ENCODE assay signal across 8 mouse cellular contexts in genomic region chr11:69063413-69064201, GRCm38 (mm10). TPM values are rescaled to one million over a fixed set of nuclear protein-coding genes. Genes with fewer than 3 reads are reported as not detected.
A peak's percentile ranks its signal among the peaks of the same experiment; 100 is the strongest.
DNase-seq lines count a peak whose midpoint lies in the region; ATAC-seq and TF ChIP-seq lines count a peak whose summit lies in the region.

No protein-coding gene starts in this region.

- no peaks in the 10 kb centered on the region for H3K9me3 ChIP-seq in embryonic facial prominence, embryonic 10.5 days
- H3K9me3 ChIP-seq in heart, embryonic 12.5 days (replicated peaks) = no peaks in the 10 kb centered on the region
- no peaks in the 10 kb centered on the region for H3K9me3 ChIP-seq in neural tube, embryonic 15.5 days (replicated peaks)

- peak overlapping the region; percentile 81 for H3K27ac ChIP-seq in embryonic facial prominence, embryonic 10.5 days (replicated peaks)
- H3K27ac ChIP-seq in heart, embryonic 12.5 days (ENCODE audit: poor library complexity, severe bottlenecking) = peak overlapping the region; percentile 86
- peak overlapping the region; percentile 85 for H3K27ac ChIP-seq in neural tube, embryonic 15.5 days (replicated peaks)

- peak; percentile 56; the same call in 1 of the 2 replicates for ATAC-seq in heart, embryonic 12.5 days (ENCODE audit: insufficient number of reproducible peaks, low FRiP score)
- peak; percentile 46; the same call in 1 of the 2 replicates for ATAC-seq in neural tube, embryonic 15.5 days (ENCODE audit: low FRiP score)

- peak overlapping the region; percentile 77 for H3K4me2 ChIP-seq in heart, embryonic 12.5 days
- H3K4me2 ChIP-seq in neural tube, embryonic 15.5 days = peak overlapping the region; percentile 92

- DNase-seq in 3T3-L1 (ENCODE audit: low read depth, low spot score) = peak; percentile 79
- DNase-seq in adrenal gland, adult 18-20 months (ENCODE audit: low spot score in 2 of 2) = peak; percentile 84 to 85
- DNase-seq in embryonic facial prominence, embryonic 10.5 days (ENCODE audit: low spot score) = peak; percentile 93
- peak; percentile 88 for DNase-seq in kidney, postnatal 14 days
- peak; percentile 81 for DNase-seq in lung, adult 2 months
- DNase-seq in thymus, postnatal 10 days (ENCODE audit: low spot score in 2 of 2) = peak; percentile 73 to 89

- peaks cover 57% of the 10 kb centered on the region for H3K4me1 ChIP-seq in embryonic facial prominence, embryonic 10.5 days
- peaks cover 38% of the 10 kb centered on the region for H3K4me1 ChIP-seq in heart, embryonic 12.5 days (replicated peaks)
- H3K4me1 ChIP-seq in lung, adult 2 months (ENCODE audit: control insufficient read depth, insufficient read depth, low read length) = peaks cover 19% of the 10 kb centered on the region
- peaks cover 49% of the 10 kb centered on the region for H3K4me1 ChIP-seq in neural tube, embryonic 15.5 days

- H3K4me3 ChIP-seq in embryonic facial prominence, embryonic 10.5 days = peak overlapping the region; percentile 90
- H3K4me3 ChIP-seq in heart, embryonic 12.5 days = peak overlapping the region; percentile 70
- peak overlapping the region; percentile 90 for H3K4me3 ChIP-seq in lung, adult 2 months (replicated peaks; ENCODE audit: extremely low read depth, low read depth, low read length)
- peak overlapping the region; percentile 58 for H3K4me3 ChIP-seq in neural tube, embryonic 15.5 days (replicated peaks)

- H3K36me3 ChIP-seq in embryonic facial prominence, embryonic 10.5 days (replicated peaks) = no peaks in the 10 kb centered on the region
- no peaks in the 10 kb centered on the region for H3K36me3 ChIP-seq in heart, embryonic 12.5 days
- no peaks in the 10 kb centered on the region for H3K36me3 ChIP-seq in neural tube, embryonic 15.5 days

- peak; percentile 40; the same call in 1 of the 2 replicates for TF ChIP-seq POLR2A in lung, adult 2 months (IDR thresholded peaks at IDR 0.05; ENCODE audit: borderline replicate concordance, extremely low read depth, low read depth, low read length)

- peak overlapping the region; percentile 75 for H3K9ac ChIP-seq in heart, embryonic 12.5 days
- peak overlapping the region; percentile 57 for H3K9ac ChIP-seq in neural tube, embryonic 15.5 days (replicated peaks)

- no peak for TF ChIP-seq CTCF in lung, adult 2 months (IDR thresholded peaks at IDR 0.05; ENCODE audit: insufficient read depth, low read length)

- H3K27me3 ChIP-seq in embryonic facial prominence, embryonic 10.5 days (replicated peaks; ENCODE audit: low read depth, poor library complexity, severe bottlenecking) = peaks cover 9% of the 10 kb centered on the region
- no peaks in the 10 kb centered on the region for H3K27me3 ChIP-seq in heart, embryonic 12.5 days (replicated peaks)
- H3K27me3 ChIP-seq in neural tube, embryonic 15.5 days (replicated peaks) = no peaks in the 10 kb centered on the region

- WGBS in embryonic facial prominence, embryonic 10.5 days = under 1% methylated on average over 31 of the region's 31 CpGs
- WGBS in heart, embryonic 12.5 days = under 1% methylated on average over 31 of the region's 31 CpGs
- under 1% methylated on average over 31 of the region's 31 CpGs for WGBS in lung, adult 2 months
- under 1% methylated on average over 31 of the region's 31 CpGs for WGBS in neural tube, embryonic 15.5 days

RNA-seq across cellular contexts. Expression of gene Borcs6, which starts 4.1 kb away (rescaled TPM):
- total RNA-seq in adrenal gland, adult 18-20 months (2021) = 10 to 100 TPM; 23.7 to 23.9 TPM
- 5.3 and 5.9 TPM in 2 replicates for polyA plus RNA-seq in embryonic facial prominence, embryonic 10.5 days (2016; fragmentation: Nextera tagmentation; extraction: Ambion mirVana)
- 10.7 and 13.6 TPM in 2 replicates for polyA plus RNA-seq in heart, embryonic 12.5 days (2016; fragmentation: Nextera tagmentation; extraction: Ambion mirVana)
- 21.0 and 22.8 TPM in 2 replicates for polyA plus RNA-seq in lung, adult 2 months (2012; rRNA removed)
- polyA plus RNA-seq in neural tube, embryonic 15.5 days (2015; fragmentation: Nextera tagmentation; extraction: Ambion mirVana) = 20.6 and 24.0 TPM in 2 replicates

RNA-seq across cellular contexts. Expression of gene Tmem107, which starts 7.0 kb away (rescaled TPM):
- total RNA-seq in adrenal gland, adult 18-20 months (2021) = 10 to 100 TPM in 1 of 2 experiments, 1 to 10 TPM in 1; 8.1 to 11.9 TPM
- 41.0 and 44.5 TPM in 2 replicates for polyA plus RNA-seq in embryonic facial prominence, embryonic 10.5 days (2016; fragmentation: Nextera tagmentation; extraction: Ambion mirVana)
- polyA plus RNA-seq in heart, embryonic 12.5 days (2016; fragmentation: Nextera tagmentation; extraction: Ambion mirVana) = 30.6 and 31.5 TPM in 2 replicates
- 69.8 and 75.7 TPM in 2 replicates for polyA plus RNA-seq in lung, adult 2 months (2012; rRNA removed)
- polyA plus RNA-seq in neural tube, embryonic 15.5 days (2015; fragmentation: Nextera tagmentation; extraction: Ambion mirVana) = 33.3 and 39.2 TPM in 2 replicates

RNA-seq across cellular contexts. Expression of gene Aurkb, which starts 18.2 kb away (rescaled TPM):
- total RNA-seq in adrenal gland, adult 18-20 months (2021) = 1 to 10 TPM; 1.4 to 1.9 TPM
- 215 and 218 TPM in 2 replicates for polyA plus RNA-seq in embryonic facial prominence, embryonic 10.5 days (2016; fragmentation: Nextera tagmentation; extraction: Ambion mirVana)
- polyA plus RNA-seq in heart, embryonic 12.5 days (2016; fragmentation: Nextera tagmentation; extraction: Ambion mirVana) = 79.4 and 85.9 TPM in 2 replicates
- polyA plus RNA-seq in lung, adult 2 months (2012; rRNA removed) = 3.2 and 6.8 TPM in 2 replicates
- polyA plus RNA-seq in neural tube, embryonic 15.5 days (2015; fragmentation: Nextera tagmentation; extraction: Ambion mirVana) = 15.6 and 47.4 TPM in 2 replicates

RNA-seq across cellular contexts. Expression of gene Vamp2, which starts 24.7 kb away (rescaled TPM):
- 100 to 1,000 TPM; 106 to 137 TPM for total RNA-seq in adrenal gland, adult 18-20 months (2021)
- 60.9 and 70.0 TPM in 2 replicates for polyA plus RNA-seq in embryonic facial prominence, embryonic 10.5 days (2016; fragmentation: Nextera tagmentation; extraction: Ambion mirVana)
- polyA plus RNA-seq in heart, embryonic 12.5 days (2016; fragmentation: Nextera tagmentation; extraction: Ambion mirVana) = 97.2 and 100 TPM in 2 replicates
- polyA plus RNA-seq in lung, adult 2 months (2012; rRNA removed) = 120 and 129 TPM in 2 replicates
- polyA plus RNA-seq in neural tube, embryonic 15.5 days (2015; fragmentation: Nextera tagmentation; extraction: Ambion mirVana) = 347 and 355 TPM in 2 replicates

RNA-seq across cellular contexts. Expression of gene Per1, which starts 31.4 kb away (rescaled TPM):
- total RNA-seq in adrenal gland, adult 18-20 months (2021) = 10 to 100 TPM; 66.6 to 77.7 TPM
- polyA plus RNA-seq in embryonic facial prominence, embryonic 10.5 days (2016; fragmentation: Nextera tagmentation; extraction: Ambion mirVana) = 6.1 and 7.3 TPM in 2 replicates
- polyA plus RNA-seq in heart, embryonic 12.5 days (2016; fragmentation: Nextera tagmentation; extraction: Ambion mirVana) = 9.4 and 9.8 TPM in 2 replicates
- 36.8 and 78.5 TPM in 2 replicates for polyA plus RNA-seq in lung, adult 2 months (2012; rRNA removed)
- 10.0 and 11.9 TPM in 2 replicates for polyA plus RNA-seq in neural tube, embryonic 15.5 days (2015; fragmentation: Nextera tagmentation; extraction: Ambion mirVana)

Comparison
In these comparisons a context has a peak if more than half of its experiments do, and no peak if none do; other contexts are left out.
1. Peak in every context shown above with its lines: DNase-seq, ATAC-seq, H3K4me3 ChIP-seq and H3K27ac ChIP-seq.